Mouse (Mus musculus): Measurements from ENCODE around the gene Fmnl3. TPM values are rescaled to one million over a fixed set of nuclear protein-coding genes. Genes with fewer than 3 reads are reported as not detected.

Gene Fmnl3
- 12.1 and 14.1 TPM in 2 replicates for polyA plus RNA-seq (2016; fragmentation: Nextera tagmentation; extraction: Ambion mirVana)

DNA sequence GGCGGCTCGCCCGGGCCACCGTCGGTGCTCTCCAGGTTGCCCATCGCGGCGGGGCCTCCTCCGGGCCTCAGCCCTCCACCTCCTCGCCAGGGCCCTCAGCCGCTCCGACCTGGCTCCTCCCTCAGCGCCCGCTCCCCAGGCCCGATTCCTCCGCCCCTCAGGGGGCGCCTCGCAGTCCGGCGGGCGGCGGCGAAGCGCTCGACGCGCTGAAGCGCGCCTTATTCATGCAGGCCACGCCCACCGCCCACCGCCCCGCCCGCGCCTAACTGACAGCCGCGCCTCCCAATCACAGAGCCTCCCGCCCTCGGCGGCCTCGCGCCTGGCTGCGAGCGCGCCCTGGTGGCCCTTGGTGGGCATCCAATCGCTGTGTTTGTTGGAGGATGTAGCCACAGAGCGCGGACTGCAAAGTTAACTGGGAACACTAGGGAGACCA lies at the start of gene Fmnl3:
TSS of gene Fmnl3 (minus strand) at position 224 of the 433 bp plus-strand sequence.
- ATAC-seq (ENCODE audit: low FRiP score): peak; percentile 96
- WGBS: under 1% methylated on average over 28 of the region's 48 CpGs
- Histone ChIP-seq H3K4me2 (peak within 1 kb of the TSS; percentile 75), H3K4me1 (peaks cover 18% of the 10 kb centered on the region), H3K27ac (peak within 1 kb of the TSS; percentile 90), H3K9me3 (no peaks in the 10 kb centered on the region), H3K27me3 (peaks cover 5% of the 10 kb centered on the region), H3K36me3 (replicated peaks) (no peaks in the 10 kb centered on the region), H3K9ac (peak within 1 kb of the TSS; percentile 85), H3K4me3 (replicated peaks) (peak within 1 kb of the TSS; percentile 84)

GRCm38 (mm10) chr15:99417692-99418271 lies 47.5 kb upstream of the Fmnl3 start:
- H3K36me3 ChIP-seq (replicated peaks): peaks cover 10% of the 10 kb centered on the region
- H3K4me1 ChIP-seq: peaks cover 12% of the 10 kb centered on the region
- no peaks in the 10 kb centered on the region for H3K9me3 ChIP-seq
- H3K27ac ChIP-seq: no peak overlapping the region
- H3K4me2 ChIP-seq: no peak overlapping the region
- no peaks in the 10 kb centered on the region for H3K27me3 ChIP-seq
- ATAC-seq (ENCODE audit: low FRiP score): no peak
- H3K9ac ChIP-seq: no peak overlapping the region
- H3K4me3 ChIP-seq (replicated peaks): no peak overlapping the region
- WGBS: 47% methylated on average over 17 of the region's 17 CpGs

DNA sequence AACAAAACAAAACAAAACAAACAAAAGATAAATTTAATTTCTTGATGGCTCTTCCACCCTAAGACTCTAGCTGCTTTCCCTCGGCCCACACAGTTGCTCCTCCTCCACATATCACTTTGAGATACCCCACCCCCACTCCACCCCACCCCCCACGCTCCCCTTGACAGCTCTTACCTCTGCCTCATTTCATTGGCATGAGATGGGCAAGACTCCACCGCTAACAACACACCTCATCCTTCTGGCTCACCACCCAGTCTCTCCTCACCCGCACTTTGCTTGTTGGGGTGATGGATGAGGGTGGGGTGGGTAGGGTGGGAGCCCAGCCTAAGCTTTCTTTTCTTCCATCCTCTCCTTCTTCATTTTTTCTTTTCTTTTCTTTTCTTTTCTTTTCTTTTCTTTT lies 46.7 kb upstream of the Fmnl3 start:
- H3K9ac ChIP-seq: no peak overlapping the region
- no peak overlapping the region for H3K4me3 ChIP-seq (replicated peaks)
- H3K27me3 ChIP-seq: no peaks in the 10 kb centered on the region
- H3K4me2 ChIP-seq: no peak overlapping the region
- no peaks in the 10 kb centered on the region for H3K9me3 ChIP-seq
- H3K4me1 ChIP-seq: peaks cover 12% of the 10 kb centered on the region
- ATAC-seq (ENCODE audit: low FRiP score): no peak
- 46% methylated on average over 4 of the region's 4 CpGs for WGBS
- no peak overlapping the region for H3K27ac ChIP-seq
- H3K36me3 ChIP-seq (replicated peaks): 0 out of 2 replicates have a peak, but pooled peaks cover 3% of the 10 kb centered on the region

GRCm38 (mm10) chr15:99416348-99416882 lies 46.1 kb upstream of the Fmnl3 start:
- Histone ChIP-seq H3K9ac (no peak overlapping the region), H3K36me3 (replicated peaks) (no peaks in the 10 kb centered on the region), H3K4me2 (no peak overlapping the region), H3K27ac (no peak overlapping the region), H3K4me3 (replicated peaks) (no peak overlapping the region), H3K4me1 (peaks cover 12% of the 10 kb centered on the region), H3K27me3 (no peaks in the 10 kb centered on the region), H3K9me3 (no peaks in the 10 kb centered on the region)
- 25% methylated on average over 13 of the region's 13 CpGs for WGBS
- no peak for ATAC-seq (ENCODE audit: low FRiP score)

DNA sequence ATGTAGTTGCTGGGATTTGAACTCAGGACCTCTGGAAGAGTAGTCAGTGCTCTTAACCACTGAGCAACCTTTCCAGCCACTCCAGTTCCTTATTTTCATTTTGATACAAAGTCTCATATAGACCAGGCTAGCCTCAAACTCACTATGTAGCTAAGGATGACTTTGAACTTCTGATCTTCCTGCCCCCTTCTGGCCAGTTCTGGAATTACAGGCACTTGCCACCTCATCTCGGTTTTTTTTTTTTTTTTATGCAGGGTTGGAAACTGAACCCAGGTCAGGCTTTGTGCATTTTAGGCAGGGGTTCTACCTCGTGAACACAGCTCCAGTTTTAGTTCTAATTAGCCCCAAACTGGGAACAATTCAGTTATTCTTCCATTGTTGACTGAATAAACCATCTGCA lies 45.5 kb upstream of the Fmnl3 start:
- H3K4me3 ChIP-seq (replicated peaks): no peak overlapping the region
- 16% methylated on average over 2 of the region's 2 CpGs for WGBS
- no peaks in the 10 kb centered on the region for H3K9me3 ChIP-seq
- H3K4me2 ChIP-seq: no peak overlapping the region
- H3K36me3 ChIP-seq (replicated peaks): no peaks in the 10 kb centered on the region
- no peaks in the 10 kb centered on the region for H3K27me3 ChIP-seq
- H3K4me1 ChIP-seq: peaks cover 7% of the 10 kb centered on the region
- no peak overlapping the region for H3K9ac ChIP-seq
- no peak overlapping the region for H3K27ac ChIP-seq
- no peak for ATAC-seq (ENCODE audit: low FRiP score)

DNA sequence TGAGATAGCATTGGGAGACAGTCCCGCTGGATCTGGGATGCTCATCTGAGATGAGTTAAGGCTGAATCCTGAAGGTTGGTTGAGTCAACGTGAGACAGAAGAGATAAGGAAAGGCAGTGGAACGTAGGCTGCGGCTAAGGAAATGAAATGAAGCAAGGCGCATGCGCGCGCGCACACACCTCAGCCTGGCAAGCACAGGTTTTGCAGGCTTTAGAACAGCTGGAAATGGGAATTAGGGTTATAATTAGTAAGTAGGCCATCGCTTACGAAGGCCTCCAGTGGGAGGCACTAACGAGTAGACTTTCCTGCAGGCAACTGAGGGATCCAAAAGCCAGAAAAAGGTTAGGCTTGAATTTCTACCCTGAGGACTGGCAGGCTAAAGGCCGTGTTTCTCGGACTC lies 41.5 kb upstream of the Fmnl3 start:
- no peak for ATAC-seq (ENCODE audit: low FRiP score)
- Histone ChIP-seq H3K36me3 (replicated peaks) (peaks cover 35% of the 10 kb centered on the region), H3K9ac (no peak overlapping the region), H3K27ac (no peak overlapping the region), H3K9me3 (no peaks in the 10 kb centered on the region), H3K27me3 (no peaks in the 10 kb centered on the region), H3K4me1 (no peaks in the 10 kb centered on the region), H3K4me2 (no peak overlapping the region), H3K4me3 (replicated peaks) (no peak overlapping the region)
- WGBS: 68% methylated on average over 14 of the region's 14 CpGs

GRCm38 (mm10) chr15:99408845-99409244 lies 38.6 kb upstream of the Fmnl3 start:
- Histone ChIP-seq H3K27ac (no peak overlapping the region), H3K9ac (no peak overlapping the region), H3K4me2 (no peak overlapping the region), H3K4me3 (replicated peaks) (no peak overlapping the region), H3K27me3 (no peaks in the 10 kb centered on the region), H3K36me3 (replicated peaks) (peaks cover 63% of the 10 kb centered on the region), H3K4me1 (no peaks in the 10 kb centered on the region), H3K9me3 (no peaks in the 10 kb centered on the region)
- 91% methylated on average over 9 of the region's 9 CpGs for WGBS
- ATAC-seq (ENCODE audit: low FRiP score): no peak

DNA sequence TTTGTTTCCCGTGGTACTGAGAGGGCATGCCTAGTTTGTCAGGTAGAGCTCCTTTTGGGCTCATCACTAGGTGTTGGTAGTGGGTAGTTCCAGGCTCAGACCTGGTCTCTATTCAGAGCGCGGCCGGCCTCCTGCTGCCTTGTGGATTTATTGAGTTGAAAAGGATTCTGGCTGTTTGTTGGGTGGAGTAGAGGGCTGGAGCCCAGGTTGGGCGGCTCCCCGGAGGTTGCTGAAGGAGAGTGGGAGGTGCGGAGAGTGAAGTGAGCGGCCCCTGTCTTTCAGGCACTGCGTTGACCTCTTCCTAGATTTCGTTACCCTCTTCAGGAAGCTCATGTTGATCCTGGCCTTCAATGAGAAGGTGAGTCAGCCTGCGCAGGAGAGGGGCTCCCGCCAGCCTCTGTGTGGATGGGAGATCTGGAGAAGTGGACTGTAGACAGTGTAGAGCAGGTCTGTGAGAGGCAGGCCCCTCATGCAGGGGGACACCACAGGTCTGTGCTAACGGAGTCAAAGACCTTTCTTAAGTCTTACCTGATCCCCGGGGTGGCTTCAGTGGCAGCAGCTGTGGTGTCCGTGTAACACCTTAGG lies 36.8 kb upstream of the Fmnl3 start:
- H3K9me3 ChIP-seq: no peaks in the 10 kb centered on the region
- H3K9ac ChIP-seq: no peak overlapping the region
- H3K27me3 ChIP-seq: no peaks in the 10 kb centered on the region
- 87% methylated on average over 15 of the region's 15 CpGs for WGBS
- no peak overlapping the region for H3K4me2 ChIP-seq
- H3K27ac ChIP-seq: no peak overlapping the region
- peaks cover 80% of the 10 kb centered on the region for H3K36me3 ChIP-seq (replicated peaks)
- ATAC-seq (ENCODE audit: low FRiP score): no peak
- no peak overlapping the region for H3K4me3 ChIP-seq (replicated peaks)
- no peaks in the 10 kb centered on the region for H3K4me1 ChIP-seq

DNA sequence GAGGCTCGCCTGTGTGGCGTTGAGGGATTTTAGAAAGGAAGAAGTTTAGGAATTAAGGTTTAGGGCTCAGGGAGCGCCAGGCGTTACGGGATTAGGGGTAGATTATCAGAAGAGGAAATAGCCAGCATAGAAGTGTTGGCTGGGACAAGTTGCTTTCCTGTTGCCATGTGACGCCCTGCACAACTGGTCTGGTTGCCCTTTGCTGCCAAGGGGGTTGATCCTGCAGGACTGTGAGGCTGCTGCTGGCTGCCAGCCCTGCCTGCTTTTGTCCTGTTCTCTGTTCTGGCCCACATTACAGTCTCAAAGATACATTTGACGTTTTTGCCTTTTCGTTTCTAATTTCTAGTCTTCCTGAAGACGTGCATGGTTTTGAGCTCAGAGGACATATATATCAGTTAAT lies 34.9 kb upstream of the Fmnl3 start:
- Histone ChIP-seq H3K4me1 (0 out of 2 replicates have a peak, but pooled peaks cover under 1% of the 10 kb centered on the region), H3K36me3 (replicated peaks) (peaks cover 80% of the 10 kb centered on the region)
- 93% methylated on average over 9 of the region's 9 CpGs for WGBS

GRCm38 (mm10) chr15:99403159-99403889 lies 33.0 kb upstream of the Fmnl3 start:
- H3K4me3 ChIP-seq (replicated peaks): no peak overlapping the region
- peaks cover 61% of the 10 kb centered on the region for H3K36me3 ChIP-seq (replicated peaks)
- no peak overlapping the region for H3K27ac ChIP-seq
- H3K9ac ChIP-seq: no peak overlapping the region
- no peaks in the 10 kb centered on the region for H3K27me3 ChIP-seq
- H3K9me3 ChIP-seq: no peaks in the 10 kb centered on the region
- 96% methylated on average over 12 of the region's 12 CpGs for WGBS
- no peak for ATAC-seq (ENCODE audit: low FRiP score)
- peaks cover 12% of the 10 kb centered on the region for H3K4me1 ChIP-seq
- H3K4me2 ChIP-seq: no peak overlapping the region

More for the DNA sequence above, 34.9 kb upstream of the Fmnl3 start:
- H3K4me2 ChIP-seq: no peak overlapping the region
- H3K9ac ChIP-seq: no peak overlapping the region
- no peaks in the 10 kb centered on the region for H3K27me3 ChIP-seq
- no peak for ATAC-seq (ENCODE audit: low FRiP score)
- no peak overlapping the region for H3K27ac ChIP-seq
- H3K4me3 ChIP-seq (replicated peaks): no peak overlapping the region
- no peaks in the 10 kb centered on the region for H3K9me3 ChIP-seq

- no peak overlapping the region for H3K27ac ChIP-seq
- 91% methylated on average over 6 of the region's 6 CpGs for WGBS
These were observed 30.3 kb upstream of the Fmnl3 start for GRCm38 (mm10) chr15:99400602-99401001.

DNA sequence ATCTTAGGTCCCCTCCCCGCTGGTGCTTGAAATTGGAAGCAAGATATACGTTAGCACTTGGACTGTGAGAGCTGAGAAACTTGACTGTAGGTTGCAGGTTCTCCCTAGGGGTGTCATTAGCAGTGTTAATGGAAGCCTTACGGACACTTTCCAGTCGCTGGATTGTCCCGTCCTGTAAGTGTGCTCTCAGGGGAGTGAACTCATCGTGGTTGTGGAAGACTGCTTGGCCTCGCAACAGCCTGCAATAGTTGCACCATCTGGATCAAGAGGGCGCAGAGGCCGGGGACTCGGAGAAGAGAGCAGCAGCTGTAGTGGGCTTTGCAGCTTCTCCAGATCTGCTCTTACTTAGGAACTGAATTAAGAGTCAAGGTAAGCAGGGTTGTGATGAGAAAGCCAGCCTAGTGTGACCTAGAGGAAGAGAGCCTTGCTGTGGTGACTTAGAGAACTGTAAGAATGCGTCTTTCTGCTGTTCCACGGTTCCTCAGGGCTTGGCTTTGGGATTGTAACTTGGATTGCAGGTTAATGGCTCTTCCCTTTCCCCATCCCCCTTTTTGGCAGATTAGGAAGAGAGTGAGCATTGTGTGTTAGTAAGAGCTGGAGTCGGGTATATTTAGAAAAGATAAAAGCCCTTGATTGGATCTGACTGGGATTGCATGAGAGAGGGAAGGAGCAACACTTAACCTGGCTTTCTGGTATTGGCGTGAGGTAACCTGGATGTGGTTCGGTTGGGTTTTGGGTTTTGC lies 29.4 kb upstream of the Fmnl3 start:
- Histone ChIP-seq H3K27me3 (no peaks in the 10 kb centered on the region), H3K4me1 (peaks cover 37% of the 10 kb centered on the region), H3K36me3 (replicated peaks) (peaks cover 25% of the 10 kb centered on the region), H3K4me2 (no peak overlapping the region), H3K9me3 (no peaks in the 10 kb centered on the region), H3K27ac (0 out of 2 replicates have a peak overlapping the region, but pooled peaks have one; percentile 13), H3K4me3 (replicated peaks) (no peak overlapping the region), H3K9ac (0 out of 2 replicates have a peak overlapping the region, but pooled peaks have one; percentile 7)
- 86% methylated on average over 15 of the region's 15 CpGs for WGBS
- no peak for ATAC-seq (ENCODE audit: low FRiP score)

More at GRCm38 (mm10) chr15:99400602-99401001, 30.3 kb upstream of the Fmnl3 start:
- H3K4me1 ChIP-seq: peaks cover 28% of the 10 kb centered on the region
- H3K36me3 ChIP-seq (replicated peaks): peaks cover 34% of the 10 kb centered on the region
- no peaks in the 10 kb centered on the region for H3K27me3 ChIP-seq
- H3K4me3 ChIP-seq (replicated peaks): no peak overlapping the region
- no peak for ATAC-seq (ENCODE audit: low FRiP score)
- no peak overlapping the region for H3K9ac ChIP-seq
- H3K4me2 ChIP-seq: no peak overlapping the region
- H3K9me3 ChIP-seq: no peaks in the 10 kb centered on the region
